Mouse (Mus musculus) midbrain, postnatal 0 days (tissue): ENCODE measurements at regions not wholly inside any gene's neighbourhood (a gene's known extent, or its start where the extent isn't known, plus 50 kb on each side); places are given as distances from the start of the nearest gene placed in this dataset.

ENCODE experiments used
- ATAC-seq: fragments of 200-750 bp; cut with Nextera tagmentation; 2 replicates; pipeline ENCODE4 v1.8.0; 2017; ENCODE audit warnings: moderate number of reproducible peaks, mild to moderate bottlenecking, moderate TSS enrichment, moderate library complexity; ENCODE audit not compliant: low FRiP score
- DNase-seq: peaks from one replicate; pipeline ENCODE4 v3.0.0-alpha.2; 2015; ENCODE audit warnings: low spot score
- H3K27ac ChIP-seq: fragments of 300-500 bp; sonication (generic); 2 replicates; pipeline ENCODE4 v1.5.1; 2014; ENCODE audit warnings: low read depth, mild to moderate bottlenecking, low read length, mixed read lengths
- H3K27me3 ChIP-seq: fragments of 300-500 bp; sonication (generic); 2 replicates; pipeline ENCODE4 v1.6.1; 2014; ENCODE audit warnings: low read length, control low read depth, mixed read lengths; ENCODE audit not compliant: insufficient read depth
- H3K36me3 ChIP-seq: fragments of 300-500 bp; sonication (generic); 2 replicates; pipeline ENCODE4 v1.6.1; 2014; ENCODE audit warnings: low read length, control low read depth, mixed read lengths; ENCODE audit not compliant: insufficient read depth
- H3K4me1 ChIP-seq: fragments of 300-500 bp; sonication (generic); 2 replicates; pipeline ENCODE4 v1.6.1; 2014; ENCODE audit warnings: mild to moderate bottlenecking, control low read depth, antibody characterized with exemption, low read length, mixed read lengths; ENCODE audit not compliant: insufficient read depth
- H3K4me2 ChIP-seq: fragments of 300-500 bp; sonication (generic); 2 replicates; pipeline ENCODE4 v1.6.1; 2014; ENCODE audit warnings: low read depth, mild to moderate bottlenecking, low read length, mixed read lengths; ENCODE audit not compliant: poor library complexity, severe bottlenecking
- H3K4me3 ChIP-seq: fragments of 300-500 bp; sonication (generic); 2 replicates; pipeline ENCODE4 v1.5.1; 2014; ENCODE audit warnings: low read depth, mild to moderate bottlenecking, low read length, moderate library complexity
- H3K9ac ChIP-seq: fragments of 300-500 bp; sonication (generic); replicated peaks from 2 replicates; pipeline ENCODE4 v1.6.1; 2014; ENCODE audit warnings: mild to moderate bottlenecking, low read length, moderate library complexity, mixed read lengths; ENCODE audit not compliant: poor library complexity, severe bottlenecking
- H3K9me3 ChIP-seq: fragments of 300-500 bp; sonication (generic); 2 replicates; pipeline ENCODE4 v1.6.1; 2016; ENCODE audit warnings: low read length, control low read depth
- CTCF ChIP-seq: IDR thresholded peaks from 2 replicates; pipeline ENCODE4 v1.5.1; 2016; ENCODE audit warnings: antibody characterized with exemption, mild to moderate bottlenecking
- WGBS: fragments of 180-500 bp; shearing (Covaris S2); extraction: QIAGEN DNeasy Blood & Tissue Kit; methylation state at CpG from one replicate; pipeline ENCODE4 v1.1.7; 2014; 5-methylcytosine and 5-hydroxymethylcytosine counted together

DNA sequence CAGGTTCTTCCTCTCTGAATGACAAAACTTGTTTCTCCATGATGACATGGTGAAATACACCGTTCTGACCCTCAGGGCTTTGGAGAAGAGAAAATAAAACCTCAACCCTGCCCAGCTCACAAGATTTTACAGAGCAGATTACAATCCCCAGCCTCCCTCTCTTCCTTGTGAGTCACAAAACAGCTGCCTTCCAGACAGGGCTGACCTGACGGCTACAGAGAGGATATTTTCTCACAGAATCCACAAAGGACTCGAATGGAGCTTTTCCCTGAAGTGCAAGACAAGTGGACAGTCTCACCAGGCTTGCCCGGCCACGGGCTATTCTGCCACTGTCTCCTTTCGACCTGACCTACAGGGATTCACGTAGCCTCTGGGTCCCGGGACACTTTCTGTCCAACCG is 318.8 kb downstream of the Sox9 start:
- no peak overlapping the region for H3K27ac ChIP-seq
- no peak for ATAC-seq
- no peaks in the 10 kb centered on the region for H3K36me3 ChIP-seq
- H3K4me3 ChIP-seq = no peak overlapping the region
- WGBS = 20% methylated on average over 9 of the region's 9 CpGs
- H3K9me3 ChIP-seq = no peaks in the 10 kb centered on the region
- no peak overlapping the region for H3K4me2 ChIP-seq
- TF ChIP-seq CTCF = no peak
- no peak overlapping the region for H3K9ac ChIP-seq
- H3K27me3 ChIP-seq = no peaks in the 10 kb centered on the region
- peaks cover 4% of the 10 kb centered on the region for H3K4me1 ChIP-seq
- no peak for DNase-seq

DNA sequence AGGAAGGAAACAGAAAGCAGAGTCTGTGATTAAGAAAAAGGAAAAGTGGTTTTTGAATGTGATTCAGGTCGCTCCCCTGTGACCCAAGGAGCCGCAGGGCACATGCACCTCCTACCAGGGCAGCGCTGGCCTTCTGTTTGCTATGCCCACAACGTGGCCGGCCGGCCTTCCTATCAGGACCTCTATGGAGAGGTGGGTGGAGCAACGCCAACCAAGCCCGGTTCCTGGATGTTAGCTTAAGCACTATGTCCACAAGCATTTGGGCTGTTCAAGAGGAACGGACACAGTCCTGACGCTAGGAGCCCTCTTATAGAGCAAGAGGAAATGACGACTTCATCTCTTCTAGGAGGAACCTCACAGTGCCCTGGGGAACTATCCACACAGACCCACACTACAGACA is 319.5 kb downstream of the Sox9 start:
- ATAC-seq (no peak), DNase-seq (no peak)
- H3K27ac ChIP-seq = no peak overlapping the region

DNA sequence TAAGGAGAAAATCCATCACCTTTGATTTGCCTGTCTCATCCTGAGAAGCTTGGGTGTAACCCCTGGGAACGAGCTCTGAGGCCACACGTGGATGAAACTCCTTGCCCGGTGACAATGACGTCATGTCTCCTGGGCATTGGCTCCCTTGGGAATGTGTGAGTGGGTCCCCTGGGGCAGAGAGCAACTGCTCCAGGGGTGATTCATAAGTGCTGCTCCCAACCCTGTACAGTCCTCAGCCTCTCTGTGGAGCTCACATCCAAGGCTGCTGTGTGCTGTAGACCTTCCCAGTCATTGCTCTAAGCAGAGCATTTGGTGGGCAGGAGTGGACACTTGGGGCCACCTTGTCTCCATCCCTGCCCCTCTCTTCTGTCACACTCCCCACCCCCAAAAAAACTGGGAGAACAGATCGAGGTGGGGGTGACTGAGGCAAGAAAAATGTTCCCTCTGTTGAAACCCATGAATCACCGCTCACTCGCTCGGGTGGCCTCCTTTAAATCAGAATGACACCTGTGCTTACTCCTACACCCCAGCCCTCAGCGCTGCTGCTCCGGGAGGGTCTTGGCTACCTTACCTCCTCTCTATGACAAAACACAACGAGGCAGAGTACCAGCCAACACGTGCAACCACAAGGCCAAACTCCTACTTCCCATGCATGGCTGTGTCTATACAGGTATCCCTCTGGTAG is 321.3 kb downstream of the Sox9 start:
- no peak for TF ChIP-seq CTCF
- no peak overlapping the region for H3K27ac ChIP-seq
- WGBS = 88% methylated on average over 12 of the region's 12 CpGs
- no peaks in the 10 kb centered on the region for H3K27me3 ChIP-seq
- H3K4me3 ChIP-seq = no peak overlapping the region
- H3K36me3 ChIP-seq = no peaks in the 10 kb centered on the region
- no peak overlapping the region for H3K9ac ChIP-seq
- DNase-seq = no peak
- no peak overlapping the region for H3K4me2 ChIP-seq
- peaks cover 6% of the 10 kb centered on the region for H3K4me1 ChIP-seq
- ATAC-seq = no peak
- H3K9me3 ChIP-seq = no peaks in the 10 kb centered on the region

More for the DNA sequence above, 319.5 kb downstream of the Sox9 start:
- no peak overlapping the region for H3K4me3 ChIP-seq
- H3K4me2 ChIP-seq = no peak overlapping the region; the same call in 1 of the 2 replicates
- no peaks in the 10 kb centered on the region for H3K27me3 ChIP-seq
- H3K4me1 ChIP-seq = peaks cover 4% of the 10 kb centered on the region
- no peak overlapping the region for H3K9ac ChIP-seq
- TF ChIP-seq CTCF = no peak
- no peaks in the 10 kb centered on the region for H3K36me3 ChIP-seq
- 30% methylated on average over 11 of the region's 11 CpGs for WGBS
- no peaks in the 10 kb centered on the region for H3K9me3 ChIP-seq

- no peak for ATAC-seq
- no peaks in the 10 kb centered on the region for H3K27me3 ChIP-seq
- H3K9me3 ChIP-seq = no peaks in the 10 kb centered on the region
- no peak overlapping the region for H3K4me3 ChIP-seq
- H3K9ac ChIP-seq = no peak overlapping the region
- peaks cover 6% of the 10 kb centered on the region for H3K4me1 ChIP-seq
- no peak for TF ChIP-seq CTCF
- H3K27ac ChIP-seq = no peak overlapping the region
- WGBS = 62% methylated on average over 11 of the region's 11 CpGs
- no peak overlapping the region for H3K4me2 ChIP-seq
- DNase-seq = no peak
- no peaks in the 10 kb centered on the region for H3K36me3 ChIP-seq
Measured at GRCm38 (mm10) chr11:113105371-113105770, 323.3 kb downstream of the Sox9 start.

GRCm38 (mm10) chr11:113107205-113107844 is 325.3 kb downstream of the Sox9 start:
- DNase-seq (no peak), ATAC-seq (no peak)
- H3K4me1 ChIP-seq = peaks cover 6% of the 10 kb centered on the region
- H3K9me3 ChIP-seq = no peaks in the 10 kb centered on the region
- no peak overlapping the region for H3K9ac ChIP-seq
- no peak overlapping the region for H3K4me3 ChIP-seq
- WGBS = 58% methylated on average over 16 of the region's 16 CpGs
- TF ChIP-seq CTCF = no peak
- H3K36me3 ChIP-seq = no peaks in the 10 kb centered on the region
- no peaks in the 10 kb centered on the region for H3K27me3 ChIP-seq
- H3K27ac ChIP-seq = no peak overlapping the region
- no peak overlapping the region for H3K4me2 ChIP-seq

GRCm38 (mm10) chr11:113107966-113108699 is 326.1 kb downstream of the Sox9 start:
- Histone ChIP-seq H3K36me3 (no peaks in the 10 kb centered on the region), H3K4me2 (no peak overlapping the region), H3K9me3 (no peaks in the 10 kb centered on the region), H3K27ac (no peak overlapping the region), H3K9ac (no peak overlapping the region), H3K4me3 (no peak overlapping the region), H3K27me3 (no peaks in the 10 kb centered on the region), H3K4me1 (peaks cover 6% of the 10 kb centered on the region)
- 66% methylated on average over 10 of the region's 10 CpGs for WGBS
- ATAC-seq (no peak), DNase-seq (no peak)
- no peak for TF ChIP-seq CTCF
